In the genomic region with DNA sequence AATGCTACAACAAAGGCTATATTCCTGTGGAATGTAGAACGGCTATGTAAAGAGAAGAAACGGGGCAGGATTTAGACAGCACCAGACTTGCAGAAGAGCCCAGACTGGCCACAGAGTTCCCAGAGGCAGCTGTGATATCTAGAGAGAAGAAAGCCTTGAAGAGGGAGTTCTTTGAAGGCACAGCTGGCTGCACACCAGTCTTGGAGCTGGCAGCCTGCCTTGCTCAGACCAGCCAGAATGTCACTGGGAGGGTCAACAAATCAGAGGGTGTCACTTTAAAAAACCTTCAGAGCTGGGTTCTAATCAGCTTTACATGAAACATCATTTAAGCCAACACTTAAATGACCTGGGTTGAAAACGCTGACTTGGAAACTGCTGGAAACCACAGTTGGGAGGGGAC, we compare ENCODE assay signal across 26 mouse cellular contexts. TPM values are rescaled to one million over a fixed set of nuclear protein-coding genes. Genes with fewer than 3 reads are reported as not detected.
DNase-seq lines count a peak whose midpoint lies in the region; ATAC-seq lines count a peak whose summit lies in the region.
"Had no signal": no experiment of that assay in that cellular context is flagged by ENCODE, and none has a peak within 500 bp of the region (broad histone marks: within the 10 kb centered on the region; RNA-seq: fewer than 3 reads in every experiment).

No protein-coding gene starts in this region.

- no peak overlapping the region for H3K9ac ChIP-seq in kidney, embryonic 15.5 days
- H3K9ac ChIP-seq in lung, embryonic 16.5 days (ENCODE audit: low read length): no peak overlapping the region
- H3K9ac ChIP-seq: embryonic facial prominence, embryonic 12.5 days; forebrain, embryonic 15.5 days; heart, embryonic 13.5 days; hindbrain, embryonic 14.5 days; limb, embryonic 13.5 days; midbrain, embryonic 15.5 days; neural tube, embryonic 15.5 days had no signal

- no peak for DNase-seq in kidney, adult 18-20 months
- DNase-seq in lung, postnatal 25 days (ENCODE audit: low spot score): no peak
- peak; percentile 60 for DNase-seq in ovary, postnatal 36 days (ENCODE audit: low spot score)
- DNase-seq in ovary, postnatal 10 days (ENCODE audit: low spot score): no peak
- peak; percentile 46 for DNase-seq in adrenal gland, postnatal 25 days
- DNase-seq in left cerebral cortex, adult 9 months (ENCODE audit: low spot score in 2 of 2): no peak
- DNase-seq: cerebellum, adult 9-11 months; embryo, embryonic 11 days; gastrocnemius, postnatal 25 days; heart, adult 2 months; kidney, postnatal 25 days had no signal

- H3K4me3 ChIP-seq in kidney, embryonic 15.5 days (replicated peaks): no peak overlapping the region
- H3K4me3 ChIP-seq in lung, embryonic 16.5 days (ENCODE audit: low read length): no peak overlapping the region
- H3K4me3 ChIP-seq: embryonic facial prominence, embryonic 12.5 days; forebrain, embryonic 15.5 days; heart, adult 2 months; heart, embryonic 13.5 days; layer of hippocampus, adult 2 months; left cerebral cortex, adult 2 months; limb, embryonic 13.5 days; midbrain, embryonic 10.5 days; midbrain, embryonic 15.5 days; neural tube, embryonic 15.5 days had no signal

- H3K36me3 ChIP-seq in kidney, embryonic 15.5 days: no peaks in the 10 kb centered on the region
- H3K36me3 ChIP-seq in lung, embryonic 16.5 days (ENCODE audit: control insufficient read depth, insufficient read depth, low read length): no peaks in the 10 kb centered on the region
- H3K36me3 ChIP-seq: forebrain, embryonic 15.5 days; heart, embryonic 13.5 days; limb, embryonic 13.5 days; midbrain, embryonic 10.5 days; midbrain, embryonic 15.5 days; neural tube, embryonic 15.5 days had no signal

- no peak overlapping the region for H3K4me2 ChIP-seq in kidney, embryonic 15.5 days
- no peak overlapping the region for H3K4me2 ChIP-seq in lung, embryonic 16.5 days (ENCODE audit: low read depth, low read length)
- H3K4me2 ChIP-seq: embryonic facial prominence, embryonic 12.5 days; forebrain, embryonic 15.5 days; heart, embryonic 13.5 days; hindbrain, embryonic 14.5 days; limb, embryonic 13.5 days; liver, embryonic 11.5 days; midbrain, embryonic 15.5 days; neural tube, embryonic 15.5 days had no signal

- no peaks in the 10 kb centered on the region for H3K9me3 ChIP-seq in kidney, embryonic 15.5 days (replicated peaks)
- H3K9me3 ChIP-seq in lung, embryonic 16.5 days (ENCODE audit: control insufficient read depth, low read length): no peaks in the 10 kb centered on the region
- H3K9me3 ChIP-seq: embryonic facial prominence, embryonic 12.5 days; forebrain, embryonic 15.5 days; heart, embryonic 13.5 days; limb, embryonic 13.5 days; midbrain, embryonic 10.5 days; midbrain, embryonic 15.5 days; neural tube, embryonic 15.5 days had no signal

- 63% methylated on average over 3 of the region's 3 CpGs for WGBS in kidney, embryonic 15.5 days
- 33% methylated on average over 3 of the region's 3 CpGs for WGBS in lung, embryonic 16.5 days

- H3K4me1 ChIP-seq in kidney, embryonic 15.5 days: no peaks in the 10 kb centered on the region
- no peaks in the 10 kb centered on the region for H3K4me1 ChIP-seq in lung, embryonic 16.5 days (replicated peaks; ENCODE audit: control insufficient read depth, insufficient read depth, low read length)
- H3K4me1 ChIP-seq: embryonic facial prominence, embryonic 12.5 days; forebrain, embryonic 15.5 days; limb, embryonic 13.5 days; midbrain, embryonic 10.5 days; midbrain, embryonic 15.5 days; neural tube, embryonic 15.5 days had no signal

- ATAC-seq in kidney, embryonic 15.5 days (replicated peaks; ENCODE audit: low FRiP score): 0 out of 2 replicates have a peak, but pooled peaks have one; percentile 33
- 0 out of 2 replicates have a peak, but pooled peaks have one; percentile 30 for ATAC-seq in lung, embryonic 16.5 days (ENCODE audit: low read depth)
- ATAC-seq: CD4-positive, CD25-positive, alpha-beta regulatory T cell, adult 4 months; forebrain, embryonic 15.5 days; intestine, postnatal 0 days; midbrain, embryonic 15.5 days had no signal

- H3K27ac ChIP-seq in kidney, embryonic 15.5 days: no peak overlapping the region
- H3K27ac ChIP-seq in lung, embryonic 16.5 days (ENCODE audit: low read length): no peak overlapping the region
- H3K27ac ChIP-seq: embryonic facial prominence, embryonic 12.5 days; forebrain, embryonic 15.5 days; heart, adult 2 months; heart, embryonic 13.5 days; hindbrain, embryonic 14.5 days; layer of hippocampus, adult 2 months; left cerebral cortex, adult 2 months; limb, embryonic 13.5 days; midbrain, embryonic 10.5 days; midbrain, embryonic 15.5 days; neural tube, embryonic 15.5 days had no signal

- no peaks in the 10 kb centered on the region for H3K27me3 ChIP-seq in kidney, embryonic 15.5 days
- no peaks in the 10 kb centered on the region for H3K27me3 ChIP-seq in lung, embryonic 16.5 days (ENCODE audit: control insufficient read depth, insufficient read depth, low read depth, low read length)
- H3K27me3 ChIP-seq: embryonic facial prominence, embryonic 12.5 days; forebrain, embryonic 15.5 days; limb, embryonic 13.5 days; midbrain, embryonic 15.5 days; neural tube, embryonic 15.5 days had no signal

RNA-seq across cellular contexts. Expression of a gene that starts 42.6 kb away (rescaled TPM):
- polyA plus RNA-seq in kidney, embryonic 15.5 days (2015; fragmentation: Nextera tagmentation; extraction: Ambion mirVana): 13.3 and 13.5 TPM in 2 replicates
- polyA plus RNA-seq in lung, embryonic 16.5 days (2015; fragmentation: Nextera tagmentation; extraction: Ambion mirVana): 18.5 and 20.9 TPM in 2 replicates
- 13.3 and 14.0 TPM in 2 replicates for total RNA-seq in adrenal gland, postnatal 25 days (2021)

Comparison
In these comparisons a context has a peak if more than half of its experiments do, and no peak if none do; other contexts are left out.
1. DNase-seq: peak in ovary, postnatal 36 days (single experiment) and adrenal gland, postnatal 25 days (single experiment); none in kidney, adult 18-20 months (single experiment), lung, postnatal 25 days (single experiment), ovary, postnatal 10 days (single experiment) and left cerebral cortex, adult 9 months (0 of 2).